Mouse (Mus musculus): Measurements from ENCODE around the gene Gm12185.
"Not testable (repeated sequence)": the region's sequence is repeated elsewhere in the genome, so short reads cannot be mapped to it uniquely, and the experiment has no call there.

The Gm12185 gene

GRCm38 (mm10) chr11:48913611-48914010 is 78.4 kb downstream of the Gm12185 start:
- no peak for DNase-seq

GRCm38 (mm10) chr11:48908459-48908858 is 83.6 kb downstream of the Gm12185 start:
- no peak for DNase-seq

GRCm38 (mm10) chr11:48902021-48902420 is 90.0 kb downstream of the Gm12185 start, which contains the start of gene Gm5431:
Gm5431 (minus strand) TSS chr11:48902214.
- no peak for DNase-seq

- not testable (repeated sequence) for DNase-seq
Measured at GRCm38 (mm10) chr11:48901567-48901930, 90.5 kb downstream of the Gm12185 start.

GRCm38 (mm10) chr11:48900654-48901566 is 91.1 kb downstream of the Gm12185 start:
- not testable (repeated sequence) for DNase-seq

GRCm38 (mm10) chr11:48898812-48899431 is 93.1 kb downstream of the Gm12185 start:
- DNase-seq: no peak

- DNase-seq: no peak
Measured at GRCm38 (mm10) chr11:48876680-48877079, 115.3 kb downstream of the Gm12185 start.

GRCm38 (mm10) chr11:48875343-48875837 is 116.6 kb downstream of the Gm12185 start:
- not testable (repeated sequence) for DNase-seq

GRCm38 (mm10) chr11:48874465-48874864 is 117.6 kb downstream of the Gm12185 start:
- peak; percentile 73 for DNase-seq

- DNase-seq: no peak
Measured at GRCm38 (mm10) chr11:48873591-48874290, 118.3 kb downstream of the Gm12185 start.

GRCm38 (mm10) chr11:48872695-48873300 is 119.2 kb downstream of the Gm12185 start:
- DNase-seq: no peak

GRCm38 (mm10) chr11:48871817-48872541 is 120.0 kb downstream of the Gm12185 start:
- peak; percentile 40 for DNase-seq

GRCm38 (mm10) chr11:48871201-48871772 is 120.7 kb downstream of the Gm12185 start, which contains the start of gene Irgm1:
Irgm1 (minus strand) TSS chr11:48871683.
- DNase-seq: peak; percentile 68

GRCm38 (mm10) chr11:48870781-48871180 is 121.2 kb downstream of the Gm12185 start:
- DNase-seq: no peak

- DNase-seq: no peak
Measured at GRCm38 (mm10) chr11:48869380-48870110, 122.5 kb downstream of the Gm12185 start.

GRCm38 (mm10) chr11:48866481-48866880 is 125.5 kb downstream of the Gm12185 start:
- DNase-seq: no peak

- DNase-seq: no peak
Measured at GRCm38 (mm10) chr11:48863808-48864207, 128.2 kb downstream of the Gm12185 start.

GRCm38 (mm10) chr11:48862784-48863319 is 129.2 kb downstream of the Gm12185 start:
- DNase-seq: no peak

- DNase-seq: peak; percentile 83
Measured at GRCm38 (mm10) chr11:48859014-48859413, 133.0 kb downstream of the Gm12185 start.

Data from retina, postnatal 1 day (tissue).